Mouse (Mus musculus) limb, embryonic 13.5 days (tissue): ENCODE results near the gene Psmg4. TPM values are rescaled to one million over a fixed set of nuclear protein-coding genes. Genes with fewer than 3 reads are reported as not detected.

ENCODE experiments used
- ATAC-seq: fragments of 200-750 bp; cut with Nextera tagmentation; 2 replicates; pipeline ENCODE4 v1.8.0; 2017; ENCODE audit warnings: low read depth, moderate number of reproducible peaks, moderate TSS enrichment; ENCODE audit not compliant: low FRiP score
- H3K27ac ChIP-seq: fragments of 300-500 bp; sonication (generic); 2 replicates; pipeline ENCODE4 v1.5.1; 2015; ENCODE audit warnings: inconsistent platforms, mild to moderate bottlenecking, moderate library complexity
- H3K27me3 ChIP-seq: fragments of 300-500 bp; sonication (generic); 2 replicates; pipeline ENCODE4 v1.6.1; 2015; ENCODE audit warnings: mild to moderate bottlenecking, inconsistent platforms
- H3K36me3 ChIP-seq: fragments of 300-500 bp; sonication (generic); 2 replicates; pipeline ENCODE4 v1.6.1; 2015; ENCODE audit warnings: inconsistent platforms, mild to moderate bottlenecking, moderate library complexity
- H3K4me1 ChIP-seq: fragments of 300-500 bp; sonication (generic); 2 replicates; pipeline ENCODE4 v1.6.1; 2015; ENCODE audit warnings: inconsistent platforms
- H3K4me2 ChIP-seq: fragments of 300-500 bp; sonication (generic); replicated peaks from 2 replicates; pipeline ENCODE4 v1.6.1; 2015; ENCODE audit warnings: inconsistent platforms, mild to moderate bottlenecking, moderate library complexity
- H3K4me3 ChIP-seq: fragments of 300-500 bp; sonication (generic); 2 replicates; pipeline ENCODE4 v1.5.1; 2015; ENCODE audit warnings: moderate library complexity, mild to moderate bottlenecking, inconsistent platforms
- H3K9ac ChIP-seq: fragments of 300-500 bp; sonication (generic); 2 replicates; pipeline ENCODE4 v1.6.1; 2015; ENCODE audit warnings: mild to moderate bottlenecking, inconsistent platforms
- H3K9me3 ChIP-seq: fragments of 300-500 bp; sonication (generic); 2 replicates; pipeline ENCODE4 v1.6.1; 2016; ENCODE audit warnings: inconsistent platforms
- WGBS: fragments of 180-500 bp; shearing (Covaris S2); methylation state at CpG from one replicate; pipeline ENCODE4 v1.1.7; 2015; 5-methylcytosine and 5-hydroxymethylcytosine counted together
- polyA plus RNA-seq: library from polyadenylated mRNA; unstranded; fragments of >200 nt; fragmentation: Nextera tagmentation; extraction: Ambion mirVana; gene quantifications from 2 replicates; pipeline ENCODE4 v1.2.1, GENCODE M21; 2015

Psmg4 gene
- polyA plus RNA-seq, 1 experiment from 2014 or later, result 97.2 TPM

GRCm38 (mm10) chr13:34131011-34131707 lies 31.6 kb upstream of the Psmg4 start:
- Histone ChIP-seq H3K27me3 (peaks cover 12% of the 10 kb centered on the region; the same call in 1 of the 2 replicates), H3K9ac (peak overlapping the region; percentile 71), H3K4me3 (peak overlapping the region; percentile 69), H3K36me3 (peaks cover 4% of the 10 kb centered on the region; the same call in 1 of the 2 replicates), H3K27ac (peak overlapping the region; percentile 81), H3K4me2 (peak overlapping the region; percentile 80), H3K4me1 (peaks cover 49% of the 10 kb centered on the region), H3K9me3 (no peaks in the 10 kb centered on the region)
- under 1% methylated on average over 24 of the region's 24 CpGs for WGBS
- peak; percentile 49 for ATAC-seq

GRCm38 (mm10) chr13:34131708-34132060 lies 31.1 kb upstream of the Psmg4 start:
- Histone ChIP-seq H3K36me3 (0 out of 2 replicates have a peak, but pooled peaks cover 1% of the 10 kb centered on the region), H3K27me3 (peaks cover 12% of the 10 kb centered on the region; the same call in 1 of the 2 replicates), H3K9ac (peak overlapping the region; percentile 71; the same call in 1 of the 2 replicates), H3K4me1 (peaks cover 48% of the 10 kb centered on the region), H3K9me3 (no peaks in the 10 kb centered on the region), H3K4me3 (peak overlapping the region; percentile 69), H3K27ac (peak overlapping the region; percentile 81), H3K4me2 (peak overlapping the region; percentile 80)
- ATAC-seq, result 0 out of 2 replicates have a peak, but pooled peaks have one; percentile 5
- 2% methylated on average over 10 of the region's 10 CpGs for WGBS

- under 1% methylated on average over 15 of the region's 15 CpGs for WGBS
- no peaks in the 10 kb centered on the region for H3K9me3 ChIP-seq
- H3K27ac ChIP-seq, result peak overlapping the region; percentile 81
- 0 out of 2 replicates have a peak overlapping the region, but pooled peaks have one; percentile 20 for H3K9ac ChIP-seq
- peaks cover 12% of the 10 kb centered on the region; the same call in 1 of the 2 replicates for H3K27me3 ChIP-seq
- H3K4me1 ChIP-seq, result peaks cover 50% of the 10 kb centered on the region
- peak overlapping the region; percentile 69 for H3K4me3 ChIP-seq
- ATAC-seq, result no peak
- peak overlapping the region; percentile 80 for H3K4me2 ChIP-seq
- no peaks in the 10 kb centered on the region for H3K36me3 ChIP-seq
Observed at GRCm38 (mm10) chr13:34132299-34132698, 30.5 kb upstream of the Psmg4 start.

- Histone ChIP-seq H3K9ac (no peak overlapping the region), H3K4me3 (peak overlapping the region; percentile 69), H3K27me3 (peaks cover 12% of the 10 kb centered on the region; the same call in 1 of the 2 replicates), H3K36me3 (no peaks in the 10 kb centered on the region), H3K9me3 (no peaks in the 10 kb centered on the region), H3K4me1 (peaks cover 50% of the 10 kb centered on the region), H3K4me2 (peak overlapping the region; percentile 80), H3K27ac (no peak overlapping the region)
- ATAC-seq, result no peak
- 15% methylated on average over 6 of the region's 6 CpGs for WGBS
Observed at GRCm38 (mm10) chr13:34132875-34133274, 29.9 kb upstream of the Psmg4 start.

GRCm38 (mm10) chr13:34133326-34134071 lies 29.3 kb upstream of the Psmg4 start:
- ATAC-seq, result no peak
- no peaks in the 10 kb centered on the region for H3K9me3 ChIP-seq
- no peaks in the 10 kb centered on the region for H3K36me3 ChIP-seq
- WGBS, result 9% methylated on average over 15 of the region's 15 CpGs
- peak overlapping the region; percentile 80 for H3K4me2 ChIP-seq
- peaks cover 49% of the 10 kb centered on the region for H3K4me1 ChIP-seq
- no peak overlapping the region for H3K27ac ChIP-seq
- H3K9ac ChIP-seq, result peak overlapping the region; percentile 40
- H3K4me3 ChIP-seq, result peak overlapping the region; percentile 29
- peaks cover 12% of the 10 kb centered on the region; the same call in 1 of the 2 replicates for H3K27me3 ChIP-seq

GRCm38 (mm10) chr13:34134276-34134675 lies 28.5 kb upstream of the Psmg4 start:
- Histone ChIP-seq H3K27me3 (peaks cover 12% of the 10 kb centered on the region; the same call in 1 of the 2 replicates), H3K9ac (no peak overlapping the region), H3K4me2 (no peak overlapping the region), H3K36me3 (no peaks in the 10 kb centered on the region), H3K4me1 (peaks cover 41% of the 10 kb centered on the region), H3K27ac (no peak overlapping the region), H3K9me3 (no peaks in the 10 kb centered on the region), H3K4me3 (no peak overlapping the region)
- WGBS, result 69% methylated on average over 7 of the region's 7 CpGs
- no peak for ATAC-seq

- no peak overlapping the region for H3K27ac ChIP-seq
- no peak overlapping the region for H3K4me2 ChIP-seq
- H3K4me3 ChIP-seq, result no peak overlapping the region
- H3K9me3 ChIP-seq, result no peaks in the 10 kb centered on the region
- H3K36me3 ChIP-seq, result no peaks in the 10 kb centered on the region
- peak; percentile 37; the same call in 1 of the 2 replicates for ATAC-seq
- no peak overlapping the region for H3K9ac ChIP-seq
- H3K4me1 ChIP-seq, result peaks cover 27% of the 10 kb centered on the region
- 58% methylated on average over 7 of the region's 7 CpGs for WGBS
- peaks cover 10% of the 10 kb centered on the region; the same call in 1 of the 2 replicates for H3K27me3 ChIP-seq
Observed at GRCm38 (mm10) chr13:34136605-34137004, 26.2 kb upstream of the Psmg4 start.

GRCm38 (mm10) chr13:34143389-34143788 lies 19.4 kb upstream of the Psmg4 start:
- Histone ChIP-seq H3K4me1 (no peaks in the 10 kb centered on the region), H3K4me2 (no peak overlapping the region), H3K27me3 (no peaks in the 10 kb centered on the region), H3K9me3 (no peaks in the 10 kb centered on the region), H3K9ac (no peak overlapping the region), H3K27ac (no peak overlapping the region), H3K36me3 (no peaks in the 10 kb centered on the region), H3K4me3 (no peak overlapping the region)
- ATAC-seq, result no peak
- WGBS, result 69% methylated on average over 5 of the region's 5 CpGs

- Histone ChIP-seq H3K27ac (no peak overlapping the region), H3K9me3 (no peaks in the 10 kb centered on the region), H3K27me3 (no peaks in the 10 kb centered on the region), H3K4me1 (peaks cover 18% of the 10 kb centered on the region), H3K4me2 (no peak overlapping the region), H3K36me3 (no peaks in the 10 kb centered on the region), H3K4me3 (no peak overlapping the region), H3K9ac (no peak overlapping the region)
- no peak for ATAC-seq
- WGBS, result 66% methylated on average over 3 of the region's 3 CpGs
Observed at GRCm38 (mm10) chr13:34146916-34147315, 15.8 kb upstream of the Psmg4 start.

GRCm38 (mm10) chr13:34148181-34148580 lies 14.6 kb upstream of the Psmg4 start:
- no peaks in the 10 kb centered on the region for H3K27me3 ChIP-seq
- peak overlapping the region; percentile 69; the same call in 1 of the 2 replicates for H3K27ac ChIP-seq
- H3K9me3 ChIP-seq, result no peaks in the 10 kb centered on the region
- H3K36me3 ChIP-seq, result no peaks in the 10 kb centered on the region
- peaks cover 21% of the 10 kb centered on the region for H3K4me1 ChIP-seq
- H3K4me3 ChIP-seq, result no peak overlapping the region; the same call in 1 of the 2 replicates
- WGBS, result 82% methylated on average over 3 of the region's 3 CpGs
- no peak overlapping the region for H3K9ac ChIP-seq
- peak overlapping the region; percentile 70; the same call in 1 of the 2 replicates for H3K4me2 ChIP-seq
- ATAC-seq, result no peak

- H3K9me3 ChIP-seq, result no peaks in the 10 kb centered on the region
- no peaks in the 10 kb centered on the region for H3K36me3 ChIP-seq
- 4% methylated on average over 23 of the region's 23 CpGs for WGBS
- peak overlapping the region; percentile 70 for H3K4me2 ChIP-seq
- no peaks in the 10 kb centered on the region for H3K27me3 ChIP-seq
- H3K27ac ChIP-seq, result peak overlapping the region; percentile 69; the same call in 1 of the 2 replicates
- H3K4me1 ChIP-seq, result peaks cover 28% of the 10 kb centered on the region
- peak overlapping the region; percentile 47 for H3K4me3 ChIP-seq
- peak; percentile 77 for ATAC-seq
- H3K9ac ChIP-seq, result peak overlapping the region; percentile 68
Observed at GRCm38 (mm10) chr13:34148767-34149392, 13.9 kb upstream of the Psmg4 start.
